Mouse (Mus musculus) T-cell, adult 2 months (primary cell): ENCODE measurements around the gene Kcnq2.

Experiments
- DNase-seq: peaks from one replicate; pipeline ENCODE4 v3.0.0; 2022; ENCODE audit warnings: low spot score

The Kcnq2 gene

DNA sequence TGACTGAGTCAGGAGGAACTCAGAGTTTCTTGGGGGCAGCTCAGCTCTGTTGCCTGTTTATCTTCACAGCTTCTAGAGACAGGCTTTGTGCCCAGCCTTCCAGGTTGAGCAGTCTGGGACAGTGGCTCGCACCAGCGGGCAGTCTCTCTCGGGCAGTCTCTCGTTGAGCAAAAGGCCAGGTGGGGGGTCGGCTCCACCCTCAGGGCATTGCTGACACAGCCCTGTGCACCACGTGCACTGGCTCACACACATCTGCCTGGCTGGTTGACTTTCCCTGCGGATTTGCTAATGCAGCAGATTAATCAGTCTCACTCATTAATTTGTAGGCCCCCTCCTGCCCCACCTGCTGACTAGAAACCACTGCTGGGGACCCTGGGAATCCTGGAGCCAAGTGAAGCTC, 93.2 kb downstream of the Kcnq2 start:
- no peak for DNase-seq

- DNase-seq, result no peak
Observed at GRCm38 (mm10) chr2:181039356-181039680, 95.8 kb downstream of the Kcnq2 start.

DNA sequence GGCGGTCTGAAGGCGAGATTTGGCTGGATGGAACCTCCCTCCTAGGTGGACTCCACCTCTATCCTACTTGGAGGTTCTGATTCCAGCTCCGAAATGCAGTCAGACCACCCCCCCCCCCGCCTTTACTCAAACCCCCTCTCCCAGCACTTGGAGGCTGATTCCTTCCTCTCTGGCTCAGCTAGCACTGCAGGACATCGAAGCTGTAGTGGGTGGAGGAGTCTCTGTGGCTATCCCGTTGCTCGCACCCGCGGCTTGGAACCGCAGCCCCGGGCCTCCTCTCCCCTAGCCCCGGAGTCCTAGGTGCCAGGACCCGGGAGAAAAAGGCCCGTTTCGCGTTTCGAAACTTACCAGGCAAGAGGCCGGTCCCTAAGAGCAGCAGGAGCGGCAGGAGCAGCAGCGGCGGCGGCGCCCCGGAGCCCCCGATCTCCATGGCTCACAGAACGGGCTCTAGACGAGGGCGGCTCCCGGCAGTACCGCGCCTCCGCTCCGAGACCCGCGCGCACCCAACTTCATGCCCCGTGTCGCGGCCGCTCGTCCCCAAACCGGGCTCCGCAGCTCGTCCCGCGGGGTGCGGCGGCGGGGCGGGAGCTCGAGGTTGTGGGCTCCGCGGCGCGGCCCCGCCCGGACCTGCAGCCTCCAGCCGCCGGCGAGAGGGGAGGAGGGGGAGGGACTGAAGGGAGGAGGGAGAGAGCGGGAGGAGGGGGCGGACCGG, 96.3 kb downstream of the Kcnq2 start:
- no peak for DNase-seq

- no peak for DNase-seq
Observed at GRCm38 (mm10) chr2:181036561-181036960, 98.5 kb downstream of the Kcnq2 start.

- no peak for DNase-seq
Observed at GRCm38 (mm10) chr2:181035186-181035585, 99.9 kb downstream of the Kcnq2 start.

DNA sequence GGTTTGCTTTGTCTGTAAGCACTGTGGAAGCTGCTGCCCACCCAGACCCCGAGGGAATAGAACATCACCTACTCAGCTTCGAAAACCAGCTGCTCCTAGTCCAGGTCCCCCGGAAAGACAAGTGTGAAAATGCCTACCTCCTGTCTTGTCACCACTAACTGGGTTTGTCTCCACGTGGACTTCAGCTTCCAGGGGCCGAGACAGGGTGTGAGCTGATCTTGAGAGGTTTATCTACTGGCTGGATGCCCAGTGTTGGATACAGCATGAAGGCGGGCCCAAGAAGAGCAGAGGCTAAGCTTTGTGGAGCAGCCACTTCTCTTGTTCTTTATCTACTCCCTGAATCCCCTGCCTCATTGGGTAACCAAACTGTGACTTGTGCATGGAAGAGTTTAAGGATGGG, 101.8 kb downstream of the Kcnq2 start:
- no peak for DNase-seq

- no peak for DNase-seq
Observed at GRCm38 (mm10) chr2:181032407-181032806, 102.7 kb downstream of the Kcnq2 start.

DNA sequence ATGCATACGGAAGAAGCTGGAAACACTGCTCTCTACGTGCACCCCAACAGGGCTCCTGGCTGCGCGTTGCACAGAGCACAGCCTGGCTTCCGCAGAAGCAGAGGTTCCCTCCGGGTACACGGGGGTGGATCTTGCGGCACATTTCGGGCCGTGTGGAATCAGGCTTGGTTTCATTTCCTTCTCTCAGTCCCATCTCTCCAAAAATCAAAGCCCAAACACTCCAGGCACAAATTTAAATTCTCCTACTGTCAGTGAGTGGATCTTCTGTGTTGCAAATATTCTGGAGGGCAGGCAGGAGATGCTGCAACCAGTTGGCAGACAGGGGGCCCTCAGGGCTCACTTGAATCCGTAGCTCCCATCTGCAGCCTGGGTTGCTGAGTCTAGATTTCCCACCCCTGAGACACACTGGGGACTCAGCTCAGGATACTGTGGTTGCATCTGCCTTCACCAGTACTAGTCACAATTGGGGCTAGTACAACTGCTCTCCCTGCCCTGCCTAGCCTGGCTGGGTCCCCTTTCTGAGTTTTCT, 103.6 kb downstream of the Kcnq2 start:
- DNase-seq, result no peak
